Mouse (Mus musculus) liver, embryonic 15.5 days (tissue): ENCODE measurements around the gene Cyp3a13. TPM values are rescaled to one million over a fixed set of nuclear protein-coding genes. Genes with fewer than 3 reads are reported as not detected.
A peak's percentile ranks its signal among the peaks of the same experiment; 100 is the strongest.
"Not testable (repeated sequence)": the region's sequence is repeated elsewhere in the genome, so short reads cannot be mapped to it uniquely, and the experiment has no call there.

Experiments used
- ATAC-seq: fragments of 200-750 bp; cut with Nextera tagmentation; 2 replicates; pipeline ENCODE4 v1.8.0; 2017; ENCODE audit warnings: moderate number of reproducible peaks, mild to moderate bottlenecking, moderate library complexity; ENCODE audit not compliant: insufficient read depth
- H3K27ac ChIP-seq: fragments of 300-500 bp; sonication (generic); replicated peaks from 2 replicates; pipeline ENCODE4 v1.5.1; 2015; ENCODE audit warnings: mild to moderate bottlenecking, inconsistent platforms
- H3K27me3 ChIP-seq: fragments of 300-500 bp; sonication (generic); 2 replicates; pipeline ENCODE4 v1.6.1; 2015; ENCODE audit warnings: mild to moderate bottlenecking, inconsistent platforms
- H3K36me3 ChIP-seq: fragments of 300-500 bp; sonication (generic); replicated peaks from 2 replicates; pipeline ENCODE4 v1.6.1; 2015; ENCODE audit warnings: moderate library complexity, mild to moderate bottlenecking, inconsistent platforms
- H3K4me1 ChIP-seq: fragments of 300-500 bp; sonication (generic); replicated peaks from 2 replicates; pipeline ENCODE4 v1.6.1; 2015; ENCODE audit warnings: inconsistent platforms
- H3K4me2 ChIP-seq: fragments of 300-500 bp; sonication (generic); 2 replicates; pipeline ENCODE4 v1.6.1; 2015; ENCODE audit warnings: moderate library complexity, mild to moderate bottlenecking, inconsistent platforms
- H3K4me3 ChIP-seq: fragments of 300-500 bp; sonication (generic); replicated peaks from 2 replicates; pipeline ENCODE4 v1.5.1; 2015; ENCODE audit warnings: mild to moderate bottlenecking, inconsistent platforms
- H3K9ac ChIP-seq: fragments of 300-500 bp; sonication (generic); 2 replicates; pipeline ENCODE4 v1.6.1; 2015; ENCODE audit warnings: moderate library complexity, mild to moderate bottlenecking, inconsistent platforms
- H3K9me3 ChIP-seq: fragments of 300-500 bp; sonication (generic); replicated peaks from 2 replicates; pipeline ENCODE4 v1.6.1; 2016; ENCODE audit warnings: inconsistent platforms
- WGBS: fragments of 180-500 bp; shearing (Covaris S2); methylation state at CpG from one replicate; pipeline ENCODE4 v1.1.7; 2015; ENCODE audit warnings: mixed read lengths; ENCODE audit not compliant: insufficient replicate concordance; 5-methylcytosine and 5-hydroxymethylcytosine counted together
- polyA plus RNA-seq: library from polyadenylated mRNA; unstranded; fragments of >200 nt; fragmentation: Nextera tagmentation; extraction: Ambion mirVana; gene quantifications from 2 replicates; pipeline ENCODE4 v1.2.1, GENCODE M21; 2015

Gene Cyp3a13
- 5.0 and 5.2 TPM in 2 replicates for polyA plus RNA-seq

DNA sequence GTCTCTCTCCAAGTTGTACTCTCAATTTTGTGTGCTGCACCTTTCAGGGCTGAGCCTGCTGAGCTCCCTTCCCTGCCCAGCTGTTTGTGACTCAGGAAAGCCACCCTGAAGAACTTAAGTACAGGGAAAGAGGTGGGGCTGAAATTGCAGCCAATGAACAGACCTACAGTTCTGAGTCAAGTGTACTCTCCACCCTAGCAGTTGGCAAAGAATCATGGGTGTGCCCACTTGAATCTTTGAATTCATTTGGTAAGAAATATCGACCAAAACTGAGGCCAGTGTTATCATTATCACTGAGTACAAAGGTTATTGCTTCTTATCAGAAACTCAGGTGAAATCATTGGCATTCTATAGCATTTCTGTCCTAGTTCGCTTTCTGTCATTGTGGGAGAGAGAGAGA, at the start of gene Cyp3a13:
Cyp3a13 (minus strand) TSS at position 88 of the 400 bp plus-strand sequence.
- Histone ChIP-seq H3K9me3 (no peaks in the 10 kb centered on the region), H3K4me2 (peak within 1 kb of the TSS; percentile 29), H3K4me3 (no peak within 1 kb of the TSS), H3K9ac (no peak within 1 kb of the TSS), H3K36me3 (no peaks in the 10 kb centered on the region), H3K4me1 (no peaks in the 10 kb centered on the region), H3K27ac (peak within 1 kb of the TSS; percentile 24; the same call in 1 of the 2 replicates), H3K27me3 (no peaks in the 10 kb centered on the region)
- no peak for ATAC-seq
- WGBS, result 21% methylated on average over 2 of the region's 2 CpGs

DNA sequence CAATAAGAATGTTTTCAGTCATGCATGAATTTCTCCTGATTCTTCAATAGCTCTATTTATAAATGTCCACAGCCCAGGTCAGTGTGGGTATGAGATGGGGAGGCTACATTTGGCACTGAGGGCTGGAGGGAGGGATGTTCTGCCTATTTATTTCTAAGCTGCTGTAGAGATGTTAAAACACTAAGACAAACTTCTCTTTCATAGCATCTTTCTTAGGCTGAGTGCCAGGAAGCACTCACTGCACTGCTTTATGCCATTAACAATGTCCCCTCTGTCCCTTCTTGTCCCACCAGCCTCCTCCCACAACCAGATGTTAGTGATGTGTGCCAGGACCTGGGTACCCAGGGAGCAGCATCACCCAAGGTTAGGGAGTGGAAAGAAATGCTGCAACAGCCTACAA, 45.1 kb upstream of the Cyp3a13 start:
- Histone ChIP-seq H3K27ac (no peak overlapping the region), H3K9ac (no peak overlapping the region), H3K4me2 (no peak overlapping the region), H3K27me3 (no peaks in the 10 kb centered on the region), H3K4me1 (no peaks in the 10 kb centered on the region), H3K9me3 (no peaks in the 10 kb centered on the region), H3K4me3 (no peak overlapping the region), H3K36me3 (no peaks in the 10 kb centered on the region)
- ATAC-seq, result no peak

DNA sequence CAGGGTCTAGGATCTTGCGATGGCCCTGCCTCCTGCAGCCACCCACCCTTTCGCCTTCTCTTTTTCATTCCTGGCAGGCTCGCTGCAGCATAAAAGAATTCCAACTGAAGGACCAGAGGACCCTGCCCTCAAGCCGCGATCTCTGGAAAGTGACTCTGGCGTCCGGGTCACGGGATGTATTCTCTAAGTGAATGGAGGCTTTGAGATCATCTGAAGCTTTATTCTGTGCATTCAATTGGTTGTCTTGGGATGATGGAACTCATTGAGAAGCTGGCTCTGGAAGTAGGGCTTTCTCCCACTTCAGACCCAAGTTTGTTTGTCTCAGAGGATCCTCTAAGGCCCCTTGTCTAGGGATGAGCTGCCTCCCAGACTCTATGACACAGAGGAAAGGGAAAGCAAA, 41.5 kb upstream of the Cyp3a13 start, which contains the start of gene Gjc3:
Gjc3 (minus strand) TSS at position 154 of the 400 bp plus-strand sequence.
- no peak within 1 kb of the TSS for H3K9ac ChIP-seq
- H3K36me3 ChIP-seq, result no peaks in the 10 kb centered on the region
- no peak within 1 kb of the TSS for H3K4me2 ChIP-seq
- no peaks in the 10 kb centered on the region for H3K27me3 ChIP-seq
- H3K27ac ChIP-seq, result no peak within 1 kb of the TSS
- ATAC-seq, result no peak
- no peaks in the 10 kb centered on the region for H3K4me1 ChIP-seq
- 71% methylated on average over 8 of the region's 8 CpGs for WGBS
- no peak within 1 kb of the TSS for H3K4me3 ChIP-seq
- no peaks in the 10 kb centered on the region for H3K9me3 ChIP-seq

GRCm38 (mm10) chr5:137956404-137956803, 35.0 kb upstream of the Cyp3a13 start:
- no peaks in the 10 kb centered on the region for H3K36me3 ChIP-seq
- no peak for ATAC-seq
- H3K27me3 ChIP-seq, result no peaks in the 10 kb centered on the region
- WGBS, result 68% methylated on average over 3 of the region's 3 CpGs
- H3K27ac ChIP-seq, result no peak overlapping the region
- no peak overlapping the region for H3K4me3 ChIP-seq
- no peaks in the 10 kb centered on the region for H3K4me1 ChIP-seq
- H3K4me2 ChIP-seq, result no peak overlapping the region
- no peaks in the 10 kb centered on the region for H3K9me3 ChIP-seq
- no peak overlapping the region for H3K9ac ChIP-seq

- ATAC-seq, result no peak
Observed at GRCm38 (mm10) chr5:137951218-137951617, 29.8 kb upstream of the Cyp3a13 start.

GRCm38 (mm10) chr5:137947303-137947702, 25.9 kb upstream of the Cyp3a13 start:
- Histone ChIP-seq H3K36me3 (no peaks in the 10 kb centered on the region), H3K4me3 (no peak overlapping the region), H3K27me3 (no peaks in the 10 kb centered on the region), H3K9ac (no peak overlapping the region), H3K4me1 (no peaks in the 10 kb centered on the region), H3K9me3 (no peaks in the 10 kb centered on the region), H3K27ac (no peak overlapping the region), H3K4me2 (no peak overlapping the region)
- ATAC-seq, result no peak

More at GRCm38 (mm10) chr5:137951218-137951617, 29.8 kb upstream of the Cyp3a13 start:
- 24% methylated on average over 6 of the region's 6 CpGs for WGBS
- H3K9me3 ChIP-seq, result no peaks in the 10 kb centered on the region
- H3K27ac ChIP-seq, result no peak overlapping the region
- H3K9ac ChIP-seq, result no peak overlapping the region
- no peak overlapping the region for H3K4me3 ChIP-seq
- H3K4me1 ChIP-seq, result no peaks in the 10 kb centered on the region
- no peaks in the 10 kb centered on the region for H3K27me3 ChIP-seq
- no peaks in the 10 kb centered on the region for H3K36me3 ChIP-seq
- no peak overlapping the region for H3K4me2 ChIP-seq

GRCm38 (mm10) chr5:137943133-137943532, 21.7 kb upstream of the Cyp3a13 start:
- Histone ChIP-seq H3K36me3 (no peaks in the 10 kb centered on the region), H3K4me2 (no peak overlapping the region), H3K27ac (no peak overlapping the region), H3K9me3 (no peaks in the 10 kb centered on the region), H3K4me3 (no peak overlapping the region), H3K27me3 (no peaks in the 10 kb centered on the region), H3K4me1 (no peaks in the 10 kb centered on the region), H3K9ac (no peak overlapping the region)
- ATAC-seq, result no peak
- 40% methylated on average over 1 of the region's 1 CpGs for WGBS

DNA sequence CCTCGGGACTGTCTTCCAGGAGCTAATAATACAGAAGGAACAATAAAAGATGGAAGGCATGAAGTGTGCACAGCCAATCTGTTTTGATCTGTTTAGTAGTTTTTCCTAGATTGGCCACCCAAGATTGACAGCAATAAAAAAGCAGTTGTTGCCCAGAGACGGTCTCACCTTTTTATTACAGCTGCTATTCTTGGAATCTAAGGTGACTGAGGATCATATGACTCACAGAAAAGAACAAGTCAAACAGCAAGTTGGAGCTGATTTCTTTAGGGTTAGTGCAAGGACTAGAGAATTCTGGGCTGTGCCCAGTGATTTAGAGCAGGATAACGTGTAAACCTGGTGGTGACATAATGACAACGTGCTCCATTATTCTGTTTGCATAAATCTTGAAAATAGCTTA, 19.5 kb upstream of the Cyp3a13 start:
- 67% methylated on average over 4 of the region's 4 CpGs for WGBS
- Histone ChIP-seq H3K27me3 (no peaks in the 10 kb centered on the region), H3K4me1 (no peaks in the 10 kb centered on the region), H3K27ac (no peak overlapping the region), H3K9me3 (no peaks in the 10 kb centered on the region), H3K4me3 (no peak overlapping the region), H3K4me2 (no peak overlapping the region), H3K36me3 (no peaks in the 10 kb centered on the region), H3K9ac (no peak overlapping the region)
- ATAC-seq, result no peak

- no peak for ATAC-seq
- Histone ChIP-seq H3K36me3 (no peaks in the 10 kb centered on the region), H3K4me3 (no peak overlapping the region), H3K9ac (no peak overlapping the region), H3K27ac (no peak overlapping the region), H3K9me3 (no peaks in the 10 kb centered on the region), H3K4me1 (no peaks in the 10 kb centered on the region), H3K4me2 (no peak overlapping the region), H3K27me3 (no peaks in the 10 kb centered on the region)
- 50% methylated on average over 4 of the region's 4 CpGs for WGBS
Observed at GRCm38 (mm10) chr5:137937238-137937637, 15.8 kb upstream of the Cyp3a13 start.

- no peaks in the 10 kb centered on the region for H3K9me3 ChIP-seq
- 61% methylated on average over 2 of the region's 2 CpGs for WGBS
- no peak for ATAC-seq
- H3K4me1 ChIP-seq, result no peaks in the 10 kb centered on the region
- no peaks in the 10 kb centered on the region for H3K36me3 ChIP-seq
- H3K4me2 ChIP-seq, result no peak overlapping the region
- H3K9ac ChIP-seq, result no peak overlapping the region
- H3K27ac ChIP-seq, result no peak overlapping the region
- H3K4me3 ChIP-seq, result no peak overlapping the region
- H3K27me3 ChIP-seq, result no peaks in the 10 kb centered on the region
Observed at GRCm38 (mm10) chr5:137936486-137936885, 15.1 kb upstream of the Cyp3a13 start.

- ATAC-seq, H3K4me1 ChIP-seq, H3K9ac ChIP-seq, H3K4me3 ChIP-seq, H3K4me2 ChIP-seq, H3K9me3 ChIP-seq, H3K27me3 ChIP-seq, H3K36me3 ChIP-seq, H3K27ac ChIP-seq: not testable (repeated sequence)
- WGBS, result 52% methylated on average over 2 of the region's 2 CpGs
Observed at GRCm38 (mm10) chr5:137933934-137934333, 12.5 kb upstream of the Cyp3a13 start.

GRCm38 (mm10) chr5:137928439-137928838, 7.0 kb upstream of the Cyp3a13 start:
- Histone ChIP-seq H3K9me3 (no peaks in the 10 kb centered on the region), H3K4me3 (no peak overlapping the region), H3K27me3 (no peaks in the 10 kb centered on the region), H3K4me2 (no peak overlapping the region), H3K27ac (no peak overlapping the region), H3K36me3 (no peaks in the 10 kb centered on the region), H3K9ac (no peak overlapping the region), H3K4me1 (no peaks in the 10 kb centered on the region)
- no peak for ATAC-seq
- WGBS, result 72% methylated on average over 11 of the region's 11 CpGs
